Mouse (Mus musculus): ENCODE data around the gene Usp43.

DNA sequence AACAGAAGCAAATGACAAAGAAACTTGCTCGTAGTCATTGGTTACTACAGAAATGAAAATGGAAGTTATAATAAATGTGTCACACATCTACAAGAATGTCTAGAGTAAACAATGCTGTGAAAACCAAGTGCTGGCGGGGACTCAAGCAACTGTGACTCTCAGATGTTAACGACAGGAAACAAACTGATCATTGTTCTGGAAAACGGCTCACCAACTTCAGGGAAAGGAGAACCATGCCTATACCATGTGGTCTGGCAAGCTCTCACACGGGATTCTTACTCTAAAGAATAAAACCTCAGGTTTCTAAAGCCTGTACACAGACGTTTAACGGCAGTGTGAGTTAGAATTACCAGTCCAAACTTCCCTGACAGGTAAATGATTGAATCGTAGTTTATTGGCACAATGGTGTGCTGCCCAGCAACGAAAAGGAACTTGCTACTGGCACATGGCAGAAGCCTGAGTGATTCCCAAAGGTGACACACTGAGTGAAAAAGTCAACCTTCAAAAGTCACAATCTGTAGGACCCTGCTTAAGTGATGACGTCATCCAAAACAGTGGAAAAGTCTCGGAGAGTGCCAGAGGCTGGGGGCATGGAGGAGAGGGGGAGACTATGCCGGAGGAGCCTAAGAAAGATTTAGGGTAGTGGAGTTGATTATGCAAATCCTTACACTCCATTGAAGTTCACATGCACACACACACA is 93.4 kb downstream of the Usp43 start:
- TF ChIP-seq GATA1 (IDR thresholded peaks at IDR 0.05; ENCODE audit: low read length): no peak
- TF ChIP-seq TAL1 (IDR thresholded peaks at IDR 0.05; ENCODE audit: low read length): no peak

Measured in erythroblast, embryonic 14.5 days (primary cell).